Mouse (Mus musculus) retina, postnatal 1 day (tissue): ENCODE measurements around the gene Foxm1.
"Not testable (repeated sequence)": the region's sequence is repeated elsewhere in the genome, so short reads cannot be mapped to it uniquely, and the experiment has no call there.

Experiments used
- DNase-seq: peaks from one replicate; pipeline ENCODE4 v3.0.0-alpha.2; 2012

Foxm1 gene

GRCm38 (mm10) chr6:128376371-128377085, 13.8 kb downstream of the Foxm1 start:
- DNase-seq: no peak

GRCm38 (mm10) chr6:128379636-128380035, 16.9 kb downstream of the Foxm1 start:
- DNase-seq: no peak

- DNase-seq: not testable (repeated sequence)
Measured at GRCm38 (mm10) chr6:128380594-128381167, 17.9 kb downstream of the Foxm1 start.

GRCm38 (mm10) chr6:128381254-128381653, 18.5 kb downstream of the Foxm1 start:
- DNase-seq: no peak

- DNase-seq: no peak
Measured at GRCm38 (mm10) chr6:128383752-128384151, 21.0 kb downstream of the Foxm1 start.

- DNase-seq: no peak
Measured at GRCm38 (mm10) chr6:128385026-128385425, 22.3 kb downstream of the Foxm1 start.

GRCm38 (mm10) chr6:128389185-128389584, 26.4 kb downstream of the Foxm1 start:
- DNase-seq: no peak

GRCm38 (mm10) chr6:128390683-128391082, 27.9 kb downstream of the Foxm1 start:
- no peak for DNase-seq

GRCm38 (mm10) chr6:128397574-128398261, 35.0 kb downstream of the Foxm1 start:
- DNase-seq: no peak

- no peak for DNase-seq
Measured at GRCm38 (mm10) chr6:128398996-128399395, 36.2 kb downstream of the Foxm1 start, which contains the start of gene Nrip2. Gene Nrip2, plus strand, starts transcription at chr6:128399296.

- peak; percentile 61 for DNase-seq
Measured at GRCm38 (mm10) chr6:128399421-128400185, 36.8 kb downstream of the Foxm1 start.

GRCm38 (mm10) chr6:128404708-128405107, 41.9 kb downstream of the Foxm1 start:
- no peak for DNase-seq

GRCm38 (mm10) chr6:128408544-128409125, 45.9 kb downstream of the Foxm1 start:
- no peak for DNase-seq

GRCm38 (mm10) chr6:128410305-128410704, 47.5 kb downstream of the Foxm1 start:
- DNase-seq: no peak

GRCm38 (mm10) chr6:128411115-128411514, 48.3 kb downstream of the Foxm1 start:
- peak; percentile 77 for DNase-seq

- DNase-seq: no peak
Measured at GRCm38 (mm10) chr6:128416169-128416568, 53.4 kb downstream of the Foxm1 start.

GRCm38 (mm10) chr6:128418076-128418475, 55.3 kb downstream of the Foxm1 start:
- no peak for DNase-seq

- DNase-seq: no peak
Measured at GRCm38 (mm10) chr6:128421036-128421435, 58.3 kb downstream of the Foxm1 start.

- DNase-seq: no peak
Measured at GRCm38 (mm10) chr6:128421480-128421879, 58.7 kb downstream of the Foxm1 start.

- DNase-seq: no peak
Measured at GRCm38 (mm10) chr6:128423496-128424268, 60.9 kb downstream of the Foxm1 start.

- peak; percentile 98 for DNase-seq
Measured at GRCm38 (mm10) chr6:128424269-128425019, 61.7 kb downstream of the Foxm1 start, which contains the start of gene Itfg2. Gene Itfg2, minus strand, starts transcription at chr6:128424931.
